Mouse (Mus musculus) stomach, postnatal 0 days (tissue): Measurements from ENCODE around the gene Shisa2. TPM values are rescaled to one million over a fixed set of nuclear protein-coding genes. Genes with fewer than 3 reads are reported as not detected.

ENCODE experiments used
- ATAC-seq: fragments of 200-750 bp; cut with Nextera tagmentation; 2 replicates; pipeline ENCODE4 v1.8.0; 2017; ENCODE audit not compliant: low FRiP score, low TSS enrichment
- DNase-seq: peaks from one replicate; pipeline ENCODE4 v3.0.0-alpha.2; 2016; ENCODE audit warnings: low spot score
- H3K27ac ChIP-seq: fragments of 300-500 bp; sonication (generic); replicated peaks from 2 replicates; pipeline ENCODE4 v1.5.1; 2014; ENCODE audit warnings: mild to moderate bottlenecking, control low read depth
- H3K27me3 ChIP-seq: fragments of 300-500 bp; sonication (generic); 2 replicates; pipeline ENCODE4 v1.6.1; 2014; ENCODE audit warnings: low read length; ENCODE audit not compliant: control insufficient read depth, insufficient read depth
- H3K36me3 ChIP-seq: fragments of 300-500 bp; sonication (generic); 2 replicates; pipeline ENCODE4 v1.6.1; 2014; ENCODE audit warnings: low read length, mixed read lengths; ENCODE audit not compliant: control insufficient read depth, insufficient read depth
- H3K4me1 ChIP-seq: fragments of 300-500 bp; sonication (generic); replicated peaks from 2 replicates; pipeline ENCODE4 v1.6.1; 2014; ENCODE audit warnings: antibody characterized with exemption; ENCODE audit not compliant: control insufficient read depth, insufficient read depth
- H3K4me2 ChIP-seq: fragments of 300-500 bp; sonication (generic); replicated peaks from 2 replicates; pipeline ENCODE4 v1.6.1; 2014; ENCODE audit warnings: low read depth, mild to moderate bottlenecking, control low read depth, moderate library complexity
- H3K4me3 ChIP-seq: fragments of 300-500 bp; sonication (generic); 2 replicates; pipeline ENCODE4 v1.5.1; 2014; ENCODE audit warnings: low read depth, low read length, control low read depth
- H3K9ac ChIP-seq: fragments of 300-500 bp; sonication (generic); 2 replicates; pipeline ENCODE4 v1.6.1; 2014; ENCODE audit warnings: mild to moderate bottlenecking, low read length, control low read depth, mixed read lengths
- H3K9me3 ChIP-seq: fragments of 300-500 bp; sonication (generic); 2 replicates; pipeline ENCODE4 v1.6.1; 2016; ENCODE audit warnings: low read length; ENCODE audit not compliant: control insufficient read depth
- CTCF ChIP-seq: IDR thresholded peaks from 2 replicates; pipeline ENCODE4 v1.5.1; 2016; ENCODE audit warnings: antibody characterized with exemption, low read depth, mild to moderate bottlenecking, moderate library complexity
- EP300 ChIP-seq: optimal IDR thresholded peaks from 2 replicates; pipeline ENCODE3; 2016; ENCODE audit warnings: antibody characterized with exemption
- WGBS: fragments of 180-500 bp; shearing (Covaris S2); extraction: QIAGEN DNeasy Blood & Tissue Kit; methylation state at CpG from one replicate; pipeline ENCODE4 v1.1.7; 2014; 5-methylcytosine and 5-hydroxymethylcytosine counted together
- polyA plus RNA-seq: library from polyadenylated mRNA; unstranded; fragments of >200 nt; fragmentation: Nextera tagmentation; extraction: Ambion mirVana; gene quantifications from 2 replicates; pipeline ENCODE4 v1.2.1, GENCODE M21; 2015

Gene Shisa2
- polyA plus RNA-seq, 1 experiment from 2014 or later: 4.4 TPM

GRCm38 (mm10) chr14:59633988-59634387 is 8.9 kb downstream of the Shisa2 start:
- Histone ChIP-seq H3K4me1 (no peaks in the 10 kb centered on the region; the same call in 1 of the 2 replicates), H3K36me3 (no peaks in the 10 kb centered on the region), H3K9me3 (no peaks in the 10 kb centered on the region), H3K4me2 (no peak overlapping the region), H3K4me3 (no peak overlapping the region), H3K9ac (no peak overlapping the region), H3K27ac (no peak overlapping the region), H3K27me3 (no peaks in the 10 kb centered on the region)
- TF ChIP-seq CTCF (no peak), EP300 (no peak)
- no peak for DNase-seq
- 80% methylated on average over 9 of the region's 9 CpGs for WGBS
- ATAC-seq: no peak; the same call in 1 of the 2 replicates

GRCm38 (mm10) chr14:59638906-59639703 is 14.0 kb downstream of the Shisa2 start:
- ATAC-seq (peak; percentile 71; the same call in 1 of the 2 replicates), DNase-seq (peak; percentile 55)
- Histone ChIP-seq H3K4me2 (no peak overlapping the region), H3K4me1 (no peaks in the 10 kb centered on the region; the same call in 1 of the 2 replicates), H3K27ac (peak overlapping the region; percentile 49), H3K36me3 (no peaks in the 10 kb centered on the region), H3K4me3 (no peak overlapping the region), H3K9me3 (no peaks in the 10 kb centered on the region), H3K9ac (no peak overlapping the region), H3K27me3 (no peaks in the 10 kb centered on the region)
- TF ChIP-seq EP300 (no peak), CTCF (no peak)
- WGBS: 32% methylated on average over 7 of the region's 7 CpGs

GRCm38 (mm10) chr14:59641856-59642255 is 16.7 kb downstream of the Shisa2 start:
- no peak for DNase-seq

GRCm38 (mm10) chr14:59643582-59643981 is 18.5 kb downstream of the Shisa2 start:
- ATAC-seq: no peak
- DNase-seq: no peak
- no peaks in the 10 kb centered on the region for H3K9me3 ChIP-seq
- H3K9ac ChIP-seq: no peak overlapping the region
- TF ChIP-seq CTCF (no peak), EP300 (no peak)
- no peaks in the 10 kb centered on the region for H3K27me3 ChIP-seq
- WGBS: 36% methylated on average over 12 of the region's 12 CpGs
- H3K4me2 ChIP-seq: no peak overlapping the region
- no peaks in the 10 kb centered on the region for H3K36me3 ChIP-seq
- H3K27ac ChIP-seq: no peak overlapping the region
- H3K4me1 ChIP-seq: no peaks in the 10 kb centered on the region; the same call in 1 of the 2 replicates
- H3K4me3 ChIP-seq: no peak overlapping the region

More at GRCm38 (mm10) chr14:59641856-59642255, 16.7 kb downstream of the Shisa2 start:
- H3K36me3 ChIP-seq: no peaks in the 10 kb centered on the region
- WGBS: 34% methylated on average over 5 of the region's 5 CpGs
- H3K4me3 ChIP-seq: no peak overlapping the region
- H3K4me1 ChIP-seq: no peaks in the 10 kb centered on the region; the same call in 1 of the 2 replicates
- H3K9ac ChIP-seq: no peak overlapping the region
- no peak for ATAC-seq
- no peaks in the 10 kb centered on the region for H3K9me3 ChIP-seq
- no peak overlapping the region for H3K4me2 ChIP-seq
- H3K27ac ChIP-seq: no peak overlapping the region
- H3K27me3 ChIP-seq: no peaks in the 10 kb centered on the region
- TF ChIP-seq CTCF: no peak
- no peak for TF ChIP-seq EP300

GRCm38 (mm10) chr14:59644166-59644565 is 19.1 kb downstream of the Shisa2 start:
- Histone ChIP-seq H3K4me2 (no peak overlapping the region), H3K9me3 (no peaks in the 10 kb centered on the region), H3K36me3 (no peaks in the 10 kb centered on the region), H3K4me1 (no peaks in the 10 kb centered on the region), H3K4me3 (no peak overlapping the region), H3K27ac (no peak overlapping the region), H3K9ac (no peak overlapping the region), H3K27me3 (no peaks in the 10 kb centered on the region)
- no peak for TF ChIP-seq CTCF
- TF ChIP-seq EP300: no peak
- WGBS: 90% methylated on average over 1 of the region's 1 CpGs
- no peak for ATAC-seq
- no peak for DNase-seq

GRCm38 (mm10) chr14:59644896-59645295 is 19.8 kb downstream of the Shisa2 start:
- no peak overlapping the region for H3K27ac ChIP-seq
- no peaks in the 10 kb centered on the region for H3K36me3 ChIP-seq
- no peak for DNase-seq
- H3K4me1 ChIP-seq: no peaks in the 10 kb centered on the region
- WGBS: 90% methylated on average over 3 of the region's 3 CpGs
- H3K9me3 ChIP-seq: no peaks in the 10 kb centered on the region
- no peak overlapping the region for H3K4me3 ChIP-seq
- no peak overlapping the region for H3K9ac ChIP-seq
- no peak for ATAC-seq
- no peaks in the 10 kb centered on the region for H3K27me3 ChIP-seq
- no peak for TF ChIP-seq CTCF
- no peak for TF ChIP-seq EP300
- no peak overlapping the region for H3K4me2 ChIP-seq
